Mouse (Mus musculus) brain, embryonic 14.5 days (tissue): Measurements from ENCODE around the gene Bicc1.

Experiments used
- CTCF ChIP-seq: fragments of 200-500 bp; IDR thresholded peaks from 2 replicates; pipeline ENCODE4 v1.5.1; 2012; ENCODE audit warnings: inconsistent platforms, mild to moderate bottlenecking, moderate library complexity, borderline replicate concordance; ENCODE audit not compliant: insufficient read depth, insufficient read length; ENCODE audit errors: extremely low read depth
- POLR2A ChIP-seq: fragments of 200-500 bp; IDR thresholded peaks from 2 replicates; pipeline ENCODE4 v1.6.1; 2012; ENCODE audit warnings: mild to moderate bottlenecking, inconsistent platforms, borderline replicate concordance; ENCODE audit not compliant: poor library complexity, insufficient read depth, insufficient read length, severe bottlenecking; ENCODE audit errors: extremely low read depth

DNA sequence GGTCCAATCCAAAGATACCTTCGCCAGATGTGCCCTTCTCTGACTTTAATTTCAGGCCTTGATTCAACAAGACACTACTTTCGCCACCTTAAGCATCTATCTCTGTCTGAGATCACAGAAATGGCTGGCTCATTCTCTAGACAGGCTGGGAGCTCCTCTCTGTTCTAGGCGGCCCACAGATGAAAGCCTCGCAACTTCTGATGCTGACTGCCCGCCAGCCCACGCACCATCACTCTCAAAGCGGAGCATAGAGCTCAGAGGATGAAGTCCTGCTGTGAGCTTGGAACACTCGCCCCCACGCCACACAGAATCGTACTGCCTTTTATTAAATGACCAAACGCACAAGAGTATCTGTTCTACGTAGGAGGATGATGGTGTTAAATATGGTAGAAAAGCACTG is 949 bp upstream of the Bicc1 start:
- TF ChIP-seq CTCF (no peak), POLR2A (no peak)
